Comparison of ENCODE assay signal across 11 mouse cellular contexts in genomic region chr7:27339519-27339918, GRCm38 (mm10). TPM values are rescaled to one million over a fixed set of nuclear protein-coding genes. Genes with fewer than 3 reads are reported as not detected.
DNase-seq lines count a peak whose midpoint lies in the region; ATAC-seq and TF ChIP-seq lines count a peak whose summit lies in the region.
"Had no signal": no experiment of that assay in that cellular context is flagged by ENCODE, and none has a peak within 500 bp of the region (broad histone marks: within the 10 kb centered on the region; RNA-seq: fewer than 3 reads in every experiment).

No protein-coding gene starts in this region.

- H3K9ac ChIP-seq in hindbrain, postnatal 0 days (replicated peaks; ENCODE audit: low read length): peak overlapping the region; percentile 43
- peak overlapping the region; percentile 42; the same call in 1 of the 2 replicates for H3K9ac ChIP-seq in midbrain, postnatal 0 days (replicated peaks; ENCODE audit: low read length, poor library complexity, severe bottlenecking)

- WGBS in hindbrain, postnatal 0 days: 21% methylated on average over 7 of the region's 7 CpGs
- 18% methylated on average over 7 of the region's 7 CpGs for WGBS in midbrain, postnatal 0 days
- 40% methylated on average over 7 of the region's 7 CpGs for WGBS in limb, embryonic 10.5 days

- peak overlapping the region; percentile 25 for H3K4me3 ChIP-seq in hindbrain, postnatal 0 days (ENCODE audit: low read length)
- peak overlapping the region; percentile 29 for H3K4me3 ChIP-seq in midbrain, postnatal 0 days (ENCODE audit: low read depth, low read length)
- no peak overlapping the region for H3K4me3 ChIP-seq in limb, embryonic 10.5 days

- peak; percentile 62 for ATAC-seq in hindbrain, postnatal 0 days
- ATAC-seq in midbrain, postnatal 0 days (ENCODE audit: low FRiP score): peak; percentile 50; the same call in 1 of the 2 replicates

- peak overlapping the region; percentile 49 for H3K4me2 ChIP-seq in hindbrain, postnatal 0 days (ENCODE audit: low read depth, low read length)
- H3K4me2 ChIP-seq in midbrain, postnatal 0 days (ENCODE audit: low read depth, low read length, poor library complexity, severe bottlenecking): peak overlapping the region; percentile 51
- H3K4me2 ChIP-seq: heart, embryonic 11.5 days had no signal

- H3K27me3 ChIP-seq in hindbrain, postnatal 0 days (ENCODE audit: insufficient read depth, low read length): peaks cover 16% of the 10 kb centered on the region
- peaks cover 28% of the 10 kb centered on the region for H3K27me3 ChIP-seq in midbrain, postnatal 0 days (ENCODE audit: insufficient read depth, low read length)
- peaks cover 50% of the 10 kb centered on the region for H3K27me3 ChIP-seq in limb, embryonic 10.5 days (ENCODE audit: low read depth, poor library complexity, severe bottlenecking)

- peak overlapping the region; percentile 63; the same call in 1 of the 2 replicates for H3K27ac ChIP-seq in hindbrain, postnatal 0 days
- peak overlapping the region; percentile 68 for H3K27ac ChIP-seq in midbrain, postnatal 0 days (ENCODE audit: low read depth, low read length)
- no peak overlapping the region for H3K27ac ChIP-seq in limb, embryonic 10.5 days

- H3K4me1 ChIP-seq in hindbrain, postnatal 0 days (ENCODE audit: insufficient read depth, low read length): peaks cover 8% of the 10 kb centered on the region; the same call in 1 of the 2 replicates
- H3K4me1 ChIP-seq in midbrain, postnatal 0 days (ENCODE audit: insufficient read depth, low read length): peaks cover 9% of the 10 kb centered on the region; the same call in 1 of the 2 replicates
- H3K4me1 ChIP-seq in limb, embryonic 10.5 days: peaks cover 30% of the 10 kb centered on the region

- H3K9me3 ChIP-seq in hindbrain, postnatal 0 days (ENCODE audit: low read length): no peaks in the 10 kb centered on the region
- H3K9me3 ChIP-seq in midbrain, postnatal 0 days (ENCODE audit: low read length): no peaks in the 10 kb centered on the region
- no peaks in the 10 kb centered on the region for H3K9me3 ChIP-seq in limb, embryonic 10.5 days (replicated peaks)

- DNase-seq in MN1 (ENCODE audit: low spot score): peak; percentile 58
- DNase-seq in brain, embryonic 14.5 days (ENCODE audit: low read depth): peak; percentile 76
- peak; percentile 80 for DNase-seq in hindbrain, postnatal 0 days (ENCODE audit: low spot score)
- peak; percentile 79 for DNase-seq in midbrain, postnatal 0 days (ENCODE audit: low spot score)
- DNase-seq in limb, embryonic 10.5 days (ENCODE audit: low spot score): no peak
- no peak for DNase-seq in c-Kit-positive CD71-positive TER-119-positive erythroid progenitor cells, embryonic 14.5 days (ENCODE audit: low spot score)
- no peak for DNase-seq in gastrocnemius, postnatal 25 days
- DNase-seq in ovary, postnatal 10 days (ENCODE audit: low spot score): no peak
- DNase-seq: lung, adult 18-20 months; thymus, adult 18-20 months had no signal

- no peak for TF ChIP-seq POLR2A in brain, embryonic 14.5 days (IDR thresholded peaks at IDR 0.05; ENCODE audit: borderline replicate concordance, extremely low read depth, insufficient read depth, insufficient read length, poor library complexity, severe bottlenecking)

- H3K36me3 ChIP-seq in hindbrain, postnatal 0 days (ENCODE audit: insufficient read depth, low read length): peaks cover 12% of the 10 kb centered on the region
- peaks cover 15% of the 10 kb centered on the region for H3K36me3 ChIP-seq in midbrain, postnatal 0 days (ENCODE audit: insufficient read depth, low read length)
- H3K36me3 ChIP-seq in limb, embryonic 10.5 days: peaks cover 20% of the 10 kb centered on the region

- TF ChIP-seq CTCF in brain, embryonic 14.5 days (IDR thresholded peaks at IDR 0.05; ENCODE audit: borderline replicate concordance, extremely low read depth, insufficient read depth, insufficient read length): no peak
- TF ChIP-seq CTCF in hindbrain, postnatal 0 days (IDR thresholded peaks at IDR 0.05; ENCODE audit: low read depth): no peak
- TF ChIP-seq CTCF in midbrain, postnatal 0 days (IDR thresholded peaks at IDR 0.05): no peak; the same call in 1 of the 2 replicates

RNA-seq across cellular contexts. Expression of gene Ltbp4, which starts 2.0 kb away (rescaled TPM):
- polyA plus RNA-seq in brain, embryonic 14.5 days (2012; rRNA removed): 24.3 and 24.4 TPM in 2 replicates
- 34.8 and 41.2 TPM in 2 replicates for total RNA-seq in hindbrain, postnatal 0 days (2014; rRNA removed)
- 10.5 and 10.6 TPM in 2 replicates for polyA plus RNA-seq in hindbrain, postnatal 0 days (2015; fragmentation: Nextera tagmentation; extraction: Ambion mirVana)
- total RNA-seq in midbrain, postnatal 0 days (2014; rRNA removed): 25.3 and 44.3 TPM in 2 replicates
- polyA plus RNA-seq in midbrain, postnatal 0 days (2015; fragmentation: Nextera tagmentation; extraction: Ambion mirVana): 13.6 and 16.0 TPM in 2 replicates
- 6.7 and 10.6 TPM in 2 replicates for polyA plus RNA-seq in limb, embryonic 10.5 days (2016; fragmentation: Nextera tagmentation; extraction: Ambion mirVana)
- 10 to 100 TPM; 69.4 to 77.8 TPM for total RNA-seq in gastrocnemius, postnatal 25 days (2021)

RNA-seq across cellular contexts. Expression of gene Shkbp1, which starts 16.3 kb away (rescaled TPM):
- polyA plus RNA-seq in brain, embryonic 14.5 days (2012; rRNA removed): 142 and 232 TPM in 2 replicates
- total RNA-seq in hindbrain, postnatal 0 days (2014; rRNA removed): 27.0 and 31.2 TPM in 2 replicates
- polyA plus RNA-seq in hindbrain, postnatal 0 days (2015; fragmentation: Nextera tagmentation; extraction: Ambion mirVana): 20.0 and 20.2 TPM in 2 replicates
- 36.3 and 42.7 TPM in 2 replicates for total RNA-seq in midbrain, postnatal 0 days (2014; rRNA removed)
- polyA plus RNA-seq in midbrain, postnatal 0 days (2015; fragmentation: Nextera tagmentation; extraction: Ambion mirVana): 24.1 and 25.1 TPM in 2 replicates
- polyA plus RNA-seq in limb, embryonic 10.5 days (2016; fragmentation: Nextera tagmentation; extraction: Ambion mirVana): 46.1 and 61.2 TPM in 2 replicates
- 1 to 10 TPM in 1 of 2 experiments, under 1 TPM in 1; 1.00 to 3.1 TPM for total RNA-seq in gastrocnemius, postnatal 25 days (2021)

RNA-seq across cellular contexts. Expression of gene Gm20479, which starts 17.7 kb away (rescaled TPM):
- 0.20 TPM in 1 of 2 replicates, not detected in the other for polyA plus RNA-seq in brain, embryonic 14.5 days (2012; rRNA removed)
- not detected in 2 replicates for total RNA-seq in hindbrain, postnatal 0 days (2014; rRNA removed)
- not detected in 2 replicates for polyA plus RNA-seq in hindbrain, postnatal 0 days (2015; fragmentation: Nextera tagmentation; extraction: Ambion mirVana)
- total RNA-seq in midbrain, postnatal 0 days (2014; rRNA removed): not detected in 2 replicates
- not detected in 2 replicates for polyA plus RNA-seq in midbrain, postnatal 0 days (2015; fragmentation: Nextera tagmentation; extraction: Ambion mirVana)
- not detected in 2 replicates for polyA plus RNA-seq in limb, embryonic 10.5 days (2016; fragmentation: Nextera tagmentation; extraction: Ambion mirVana)
- not detected for total RNA-seq in gastrocnemius, postnatal 25 days (2021)

Comparison
In these comparisons a context has a peak if more than half of its experiments do, and no peak if none do; other contexts are left out.
1. DNase-seq: peak in MN1 (single experiment), brain, embryonic 14.5 days (single experiment), hindbrain, postnatal 0 days (single experiment) and midbrain, postnatal 0 days (single experiment); none in limb, embryonic 10.5 days (single experiment), c-Kit-positive CD71-positive TER-119-positive erythroid progenitor cells, embryonic 14.5 days (single experiment), gastrocnemius, postnatal 25 days (single experiment) and ovary, postnatal 10 days (single experiment).